Mouse (Mus musculus) neural tube, embryonic 11.5 days (tissue): ENCODE data around the gene Vat1. TPM values are rescaled to one million over a fixed set of nuclear protein-coding genes. Genes with fewer than 3 reads are reported as not detected.
"Not testable (repeated sequence)": the region's sequence is repeated elsewhere in the genome, so short reads cannot be mapped to it uniquely, and the experiment has no call there.

ENCODE experiments used
- ATAC-seq: fragments of 200-750 bp; cut with Nextera tagmentation; 2 replicates; pipeline ENCODE4 v1.8.0; 2017; ENCODE audit warnings: moderate number of reproducible peaks, mild to moderate bottlenecking, moderate TSS enrichment, moderate library complexity; ENCODE audit not compliant: insufficient read depth, low FRiP score, low TSS enrichment
- DNase-seq: peaks from one replicate; pipeline ENCODE4 v3.0.0-alpha.2; 2015; ENCODE audit warnings: low spot score
- H3K27ac ChIP-seq: fragments of 300-500 bp; sonication (generic); 2 replicates; pipeline ENCODE4 v1.5.1; 2014; ENCODE audit warnings: low read depth, mild to moderate bottlenecking, low read length
- H3K27me3 ChIP-seq: fragments of 300-500 bp; sonication (generic); 2 replicates; pipeline ENCODE4 v1.6.1; 2014; ENCODE audit warnings: mild to moderate bottlenecking, low read length, mixed read lengths; ENCODE audit not compliant: control insufficient read depth, insufficient read depth
- H3K36me3 ChIP-seq: fragments of 300-500 bp; sonication (generic); 2 replicates; pipeline ENCODE4 v1.6.1; 2014; ENCODE audit warnings: mild to moderate bottlenecking, low read length, moderate library complexity, mixed read lengths; ENCODE audit not compliant: control insufficient read depth, insufficient read depth
- H3K4me1 ChIP-seq: fragments of 300-500 bp; sonication (generic); 2 replicates; pipeline ENCODE4 v1.6.1; 2014; ENCODE audit warnings: low read length, mixed read lengths; ENCODE audit not compliant: control insufficient read depth, insufficient read depth
- H3K4me2 ChIP-seq: fragments of 300-500 bp; sonication (generic); 2 replicates; pipeline ENCODE4 v1.6.1; 2014; ENCODE audit warnings: low read depth, mild to moderate bottlenecking, moderate library complexity
- H3K4me3 ChIP-seq: fragments of 300-500 bp; sonication (generic); 2 replicates; pipeline ENCODE4 v1.5.1; 2014; ENCODE audit warnings: low read depth, low read length
- H3K9ac ChIP-seq: fragments of 300-500 bp; sonication (generic); 2 replicates; pipeline ENCODE4 v1.6.1; 2014; ENCODE audit warnings: mild to moderate bottlenecking, low read length
- H3K9me3 ChIP-seq: fragments of 300-500 bp; sonication (generic); 2 replicates; pipeline ENCODE4 v1.6.1; 2016; ENCODE audit warnings: low read length; ENCODE audit not compliant: control insufficient read depth
- WGBS: fragments of 180-500 bp; shearing (Covaris S2); extraction: QIAGEN DNeasy Blood & Tissue Kit; methylation state at CpG from one replicate; pipeline ENCODE4 v1.1.7; 2014; 5-methylcytosine and 5-hydroxymethylcytosine counted together
- polyA plus RNA-seq: library from polyadenylated mRNA; unstranded; fragments of >200 nt; fragmentation: Nextera tagmentation; extraction: Ambion mirVana; gene quantifications from 2 replicates; pipeline ENCODE4 v1.2.1, GENCODE M21; 2014

Gene Vat1
- polyA plus RNA-seq, 1 experiment from 2014 or later, result 52.3 TPM

- Histone ChIP-seq H3K4me2 (peak overlapping the region; percentile 40), H3K9me3 (no peaks in the 10 kb centered on the region), H3K27me3 (no peaks in the 10 kb centered on the region), H3K9ac (peak overlapping the region; percentile 26), H3K4me3 (no peak overlapping the region), H3K4me1 (peaks cover 12% of the 10 kb centered on the region), H3K27ac (0 out of 2 replicates have a peak overlapping the region, but pooled peaks have one; percentile 34), H3K36me3 (peaks cover 2% of the 10 kb centered on the region)
- DNase-seq, result no peak
- no peak for ATAC-seq
- 33% methylated on average over 7 of the region's 7 CpGs for WGBS
These were observed 4.2 kb upstream of the Vat1 start for GRCm38 (mm10) chr11:101470206-101470605.

- no peak for DNase-seq
- H3K4me2 ChIP-seq, result peak overlapping the region; percentile 85
- H3K4me3 ChIP-seq, result peak overlapping the region; percentile 80
- WGBS, result 78% methylated on average over 4 of the region's 4 CpGs
- no peaks in the 10 kb centered on the region for H3K27me3 ChIP-seq
- ATAC-seq, result no peak
- no peaks in the 10 kb centered on the region for H3K9me3 ChIP-seq
- H3K36me3 ChIP-seq, result peaks cover 2% of the 10 kb centered on the region
- peaks cover 17% of the 10 kb centered on the region for H3K4me1 ChIP-seq
- H3K9ac ChIP-seq, result no peak overlapping the region; the same call in 1 of the 2 replicates
- H3K27ac ChIP-seq, result no peak overlapping the region
These were observed 3.1 kb upstream of the Vat1 start for GRCm38 (mm10) chr11:101469155-101469554.

- Histone ChIP-seq H3K36me3 (peaks cover 2% of the 10 kb centered on the region), H3K27ac (no peak overlapping the region), H3K4me3 (peak overlapping the region; percentile 80), H3K9me3 (no peaks in the 10 kb centered on the region), H3K27me3 (no peaks in the 10 kb centered on the region), H3K4me1 (peaks cover 21% of the 10 kb centered on the region), H3K4me2 (peak overlapping the region; percentile 85), H3K9ac (peak overlapping the region; percentile 86)
- ATAC-seq (peak; percentile 3; the same call in 1 of the 2 replicates), DNase-seq (peak; percentile 30)
- 6% methylated on average over 13 of the region's 13 CpGs for WGBS
These were observed 2.7 kb upstream of the Vat1 start for GRCm38 (mm10) chr11:101468731-101469130.

- ATAC-seq, result no peak; the same call in 1 of the 2 replicates
These were observed 2.2 kb upstream of the Vat1 start for GRCm38 (mm10) chr11:101468263-101468688.

GRCm38 (mm10) chr11:101467477-101468262 is 1.6 kb upstream of the Vat1 start:
- peaks cover 2% of the 10 kb centered on the region for H3K36me3 ChIP-seq
- peak overlapping the region; percentile 80 for H3K27ac ChIP-seq

More at GRCm38 (mm10) chr11:101468263-101468688, 2.2 kb upstream of the Vat1 start:
- peak overlapping the region; percentile 80 for H3K4me3 ChIP-seq
- H3K9me3 ChIP-seq, result no peaks in the 10 kb centered on the region
- WGBS, result under 1% methylated on average over 28 of the region's 31 CpGs
- H3K9ac ChIP-seq, result peak overlapping the region; percentile 86
- peaks cover 25% of the 10 kb centered on the region for H3K4me1 ChIP-seq
- H3K4me2 ChIP-seq, result peak overlapping the region; percentile 85
- no peaks in the 10 kb centered on the region for H3K27me3 ChIP-seq
- H3K36me3 ChIP-seq, result peaks cover 2% of the 10 kb centered on the region
- DNase-seq, result no peak
- peak overlapping the region; percentile 80 for H3K27ac ChIP-seq

GRCm38 (mm10) chr11:101466552-101466950 is 521 bp upstream of the Vat1 start:
- peaks cover 38% of the 10 kb centered on the region for H3K4me1 ChIP-seq
- not testable (repeated sequence) for H3K27ac ChIP-seq

More at GRCm38 (mm10) chr11:101467477-101468262, 1.6 kb upstream of the Vat1 start:
- Histone ChIP-seq H3K4me2 (peak overlapping the region; percentile 85), H3K4me1 (peaks cover 30% of the 10 kb centered on the region), H3K9ac (peak overlapping the region; percentile 86), H3K9me3 (no peaks in the 10 kb centered on the region), H3K27me3 (no peaks in the 10 kb centered on the region), H3K4me3 (peak overlapping the region; percentile 80)
- WGBS, result under 1% methylated on average over 48 of the region's 54 CpGs
- ATAC-seq (peak; percentile 55), DNase-seq (peak; percentile 92)

GRCm38 (mm10) chr11:101465101-101465868 is 745 bp downstream of the Vat1 start:
- Histone ChIP-seq H3K4me3 (peak overlapping the region; percentile 83), H3K9ac (peak overlapping the region; percentile 72), H3K9me3 (no peaks in the 10 kb centered on the region), H3K4me2 (peak overlapping the region; percentile 92), H3K27me3 (no peaks in the 10 kb centered on the region), H3K27ac (peak overlapping the region; percentile 73), H3K36me3 (peaks cover 2% of the 10 kb centered on the region; the same call in 1 of the 2 replicates), H3K4me1 (peaks cover 36% of the 10 kb centered on the region)
- DNase-seq (peak; percentile 69), ATAC-seq (0 out of 2 replicates have a peak, but pooled peaks have one; percentile 15)
- under 1% methylated on average over 51 of the region's 51 CpGs for WGBS

More at GRCm38 (mm10) chr11:101466552-101466950, 521 bp upstream of the Vat1 start:
- not testable (repeated sequence) for ATAC-seq, H3K36me3 ChIP-seq, H3K27me3 ChIP-seq, DNase-seq, H3K9ac ChIP-seq, H3K9me3 ChIP-seq
- H3K4me3 ChIP-seq, result peak overlapping the region; percentile 83; the same call in 1 of the 2 replicates
- 64% methylated on average over 5 of the region's 5 CpGs for WGBS
- peak overlapping the region; percentile 92 for H3K4me2 ChIP-seq

GRCm38 (mm10) chr11:101464211-101465100 is 1.6 kb downstream of the Vat1 start, which contains the start of gene Rnd2:
Gene Rnd2, plus strand, starts transcription at chr11:101464999.
- no peak for ATAC-seq
- H3K9ac ChIP-seq, result peak within 1 kb of the TSS; percentile 72
- WGBS, result 12% methylated on average over 12 of the region's 12 CpGs
- no peaks in the 10 kb centered on the region for H3K9me3 ChIP-seq
- H3K4me1 ChIP-seq, result peaks cover 33% of the 10 kb centered on the region
- H3K36me3 ChIP-seq, result peaks cover 4% of the 10 kb centered on the region; the same call in 1 of the 2 replicates
- peak within 1 kb of the TSS; percentile 92 for H3K4me2 ChIP-seq
- peak within 1 kb of the TSS; percentile 73 for H3K27ac ChIP-seq
- no peaks in the 10 kb centered on the region for H3K27me3 ChIP-seq
- peak within 1 kb of the TSS; percentile 83 for H3K4me3 ChIP-seq
- peak; percentile 22 for DNase-seq
